Mouse (Mus musculus): Measurements from ENCODE around the gene Smg6. TPM values are rescaled to one million over a fixed set of nuclear protein-coding genes. Genes with fewer than 3 reads are reported as not detected.

Gene Smg6
- polyA plus RNA-seq, 1 experiment from 2014 or later: 18.3 TPM

GRCm38 (mm10) chr11:75178011-75178410, 252.4 kb downstream of the Smg6 start:
- Histone ChIP-seq H3K36me3 (ENCODE audit: poor library complexity, severe bottlenecking) (peaks cover 41% of the 10 kb centered on the region; the same call in 1 of the 2 replicates), H3K27me3 (peaks cover 11% of the 10 kb centered on the region), H3K27ac (peak overlapping the region; percentile 88; the same call in 1 of the 2 replicates), H3K4me1 (peaks cover 30% of the 10 kb centered on the region), H3K4me2 (peak overlapping the region; percentile 97), H3K4me3 (peak overlapping the region; percentile 71), H3K9me3 (replicated peaks) (no peaks in the 10 kb centered on the region), H3K9ac (peak overlapping the region; percentile 80)
- ATAC-seq: no peak
- WGBS: 58% methylated on average over 12 of the region's 12 CpGs

- Histone ChIP-seq H3K9me3 (replicated peaks) (no peaks in the 10 kb centered on the region), H3K4me1 (peaks cover 23% of the 10 kb centered on the region), H3K4me2 (peak within 1 kb of the TSS; percentile 97), H3K4me3 (peak within 1 kb of the TSS; percentile 71), H3K9ac (peak within 1 kb of the TSS; percentile 80), H3K36me3 (ENCODE audit: poor library complexity, severe bottlenecking) (peaks cover 48% of the 10 kb centered on the region; the same call in 1 of the 2 replicates), H3K27ac (peak within 1 kb of the TSS; percentile 88), H3K27me3 (peaks cover 6% of the 10 kb centered on the region; the same call in 1 of the 2 replicates)
- under 1% methylated on average over 33 of the region's 33 CpGs for WGBS
- ATAC-seq: peak; percentile 97
Measured at GRCm38 (mm10) chr11:75178672-75179208, 253.1 kb downstream of the Smg6 start, which contains the start of gene Ovca2. TSS of gene Ovca2 (minus strand) at chr11:75178835.

GRCm38 (mm10) chr11:75183917-75184570, 258.4 kb downstream of the Smg6 start:
- H3K9ac ChIP-seq: 0 out of 2 replicates have a peak overlapping the region, but pooled peaks have one; percentile 13
- peaks cover 38% of the 10 kb centered on the region; the same call in 1 of the 2 replicates for H3K36me3 ChIP-seq (ENCODE audit: poor library complexity, severe bottlenecking)

GRCm38 (mm10) chr11:75184573-75184972, 258.9 kb downstream of the Smg6 start:
- H3K4me2 ChIP-seq: no peak overlapping the region
- 98% methylated on average over 5 of the region's 5 CpGs for WGBS
- ATAC-seq: no peak

More at GRCm38 (mm10) chr11:75183917-75184570, 258.4 kb downstream of the Smg6 start:
- no peak for ATAC-seq
- Histone ChIP-seq H3K4me3 (no peak overlapping the region), H3K4me1 (peaks cover 15% of the 10 kb centered on the region), H3K9me3 (replicated peaks) (no peaks in the 10 kb centered on the region), H3K27ac (no peak overlapping the region), H3K27me3 (no peaks in the 10 kb centered on the region), H3K4me2 (no peak overlapping the region)
- WGBS: 79% methylated on average over 2 of the region's 2 CpGs

GRCm38 (mm10) chr11:75184986-75185385, 259.4 kb downstream of the Smg6 start:
- Histone ChIP-seq H3K27ac (no peak overlapping the region), H3K9ac (no peak overlapping the region), H3K4me1 (peaks cover 18% of the 10 kb centered on the region), H3K4me2 (no peak overlapping the region), H3K9me3 (replicated peaks) (no peaks in the 10 kb centered on the region), H3K4me3 (no peak overlapping the region), H3K36me3 (ENCODE audit: poor library complexity, severe bottlenecking) (peaks cover 38% of the 10 kb centered on the region; the same call in 1 of the 2 replicates), H3K27me3 (no peaks in the 10 kb centered on the region)
- no peak for ATAC-seq
- 63% methylated on average over 1 of the region's 2 CpGs for WGBS

More at GRCm38 (mm10) chr11:75184573-75184972, 258.9 kb downstream of the Smg6 start:
- Histone ChIP-seq H3K4me1 (peaks cover 15% of the 10 kb centered on the region), H3K27me3 (no peaks in the 10 kb centered on the region), H3K4me3 (no peak overlapping the region), H3K27ac (no peak overlapping the region), H3K36me3 (ENCODE audit: poor library complexity, severe bottlenecking) (peaks cover 38% of the 10 kb centered on the region; the same call in 1 of the 2 replicates), H3K9ac (0 out of 2 replicates have a peak overlapping the region, but pooled peaks have one; percentile 13), H3K9me3 (replicated peaks) (no peaks in the 10 kb centered on the region)

- Histone ChIP-seq H3K27ac (0 out of 2 replicates have a peak overlapping the region, but pooled peaks have one; percentile 8), H3K4me3 (peak overlapping the region; percentile 67), H3K27me3 (peaks cover 40% of the 10 kb centered on the region), H3K4me2 (peak overlapping the region; percentile 93), H3K4me1 (peaks cover 45% of the 10 kb centered on the region), H3K36me3 (ENCODE audit: poor library complexity, severe bottlenecking) (no peaks in the 10 kb centered on the region), H3K9ac (peak overlapping the region; percentile 68), H3K9me3 (replicated peaks) (no peaks in the 10 kb centered on the region)
- under 1% methylated on average over 22 of the region's 22 CpGs for WGBS
- peak; percentile 41 for ATAC-seq
Measured at GRCm38 (mm10) chr11:75189713-75190370, 264.2 kb downstream of the Smg6 start.

GRCm38 (mm10) chr11:75190371-75190724, 264.7 kb downstream of the Smg6 start:
- Histone ChIP-seq H3K9me3 (replicated peaks) (no peaks in the 10 kb centered on the region), H3K4me2 (peak overlapping the region; percentile 93), H3K4me1 (peaks cover 46% of the 10 kb centered on the region), H3K9ac (peak overlapping the region; percentile 68), H3K27ac (no peak overlapping the region), H3K36me3 (ENCODE audit: poor library complexity, severe bottlenecking) (no peaks in the 10 kb centered on the region), H3K4me3 (peak overlapping the region; percentile 67), H3K27me3 (peaks cover 45% of the 10 kb centered on the region)
- peak; percentile 83 for ATAC-seq
- WGBS: 0% methylated on average over 24 of the region's 24 CpGs

GRCm38 (mm10) chr11:75190905-75191441, 265.4 kb downstream of the Smg6 start, which contains the start of gene Dph1:
TSS of gene Dph1 (minus strand) at chr11:75191241.
- 0 out of 2 replicates have a peak within 1 kb of the TSS, but pooled peaks have one; percentile 8 for H3K27ac ChIP-seq
- peak within 1 kb of the TSS; percentile 93 for H3K4me2 ChIP-seq
- no peaks in the 10 kb centered on the region for H3K9me3 ChIP-seq (replicated peaks)
- peak within 1 kb of the TSS; percentile 68 for H3K9ac ChIP-seq
- no peak for ATAC-seq
- H3K27me3 ChIP-seq: peaks cover 51% of the 10 kb centered on the region
- H3K4me3 ChIP-seq: peak within 1 kb of the TSS; percentile 67
- peaks cover 48% of the 10 kb centered on the region for H3K4me1 ChIP-seq
- H3K36me3 ChIP-seq (ENCODE audit: poor library complexity, severe bottlenecking): no peaks in the 10 kb centered on the region
- 44% methylated on average over 5 of the region's 5 CpGs for WGBS

- H3K9me3 ChIP-seq (replicated peaks): no peaks in the 10 kb centered on the region
- 57% methylated on average over 6 of the region's 6 CpGs for WGBS
- no peaks in the 10 kb centered on the region for H3K36me3 ChIP-seq (ENCODE audit: poor library complexity, severe bottlenecking)
- H3K9ac ChIP-seq: no peak overlapping the region
- H3K4me1 ChIP-seq: peaks cover 48% of the 10 kb centered on the region
- H3K27ac ChIP-seq: no peak overlapping the region
- H3K27me3 ChIP-seq: peaks cover 60% of the 10 kb centered on the region
- no peak overlapping the region for H3K4me3 ChIP-seq
- ATAC-seq: no peak
- no peak overlapping the region for H3K4me2 ChIP-seq
Measured at GRCm38 (mm10) chr11:75191841-75192240, 266.2 kb downstream of the Smg6 start.

GRCm38 (mm10) chr11:75192336-75193214, 267.0 kb downstream of the Smg6 start:
- Histone ChIP-seq H3K4me1 (peaks cover 48% of the 10 kb centered on the region), H3K36me3 (ENCODE audit: poor library complexity, severe bottlenecking) (no peaks in the 10 kb centered on the region), H3K4me2 (peak overlapping the region; percentile 72), H3K9me3 (replicated peaks) (no peaks in the 10 kb centered on the region), H3K27ac (no peak overlapping the region), H3K4me3 (peak overlapping the region; percentile 48), H3K27me3 (peaks cover 66% of the 10 kb centered on the region), H3K9ac (no peak overlapping the region)
- ATAC-seq: peak; percentile 19; the same call in 1 of the 2 replicates
- WGBS: 21% methylated on average over 13 of the region's 13 CpGs

Data from forebrain, embryonic 13.5 days (tissue).